Mouse (Mus musculus): ENCODE measurements around the gene Hdac11. TPM values are rescaled to one million over a fixed set of nuclear protein-coding genes. Genes with fewer than 3 reads are reported as not detected.

The Hdac11 gene
- polyA plus RNA-seq, 1 experiment from 2014 or later: 16.2 TPM

DNA sequence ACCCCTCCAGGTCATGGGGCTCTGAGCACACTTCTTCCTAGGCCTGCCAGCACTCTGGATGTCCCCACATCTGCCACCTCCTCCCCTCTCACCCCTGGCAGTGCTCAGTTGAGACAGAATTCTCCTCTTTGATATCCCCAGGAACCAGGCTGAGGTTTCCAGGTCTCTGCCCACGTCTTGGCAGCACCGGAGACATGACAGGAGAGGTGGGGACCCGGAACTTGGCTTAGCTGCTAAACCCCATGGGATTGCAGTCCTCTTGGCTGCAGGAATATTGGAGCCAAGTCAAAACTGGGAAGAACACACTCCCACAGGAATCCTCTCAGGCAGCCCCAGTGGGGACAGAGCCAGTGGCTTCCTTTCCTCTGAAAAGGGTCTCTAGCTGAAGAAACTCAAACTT lies 31.4 kb downstream of the Hdac11 start:
- Histone ChIP-seq H3K9me3 (replicated peaks; ENCODE audit: low read length) (no peaks in the 10 kb centered on the region), H3K36me3 (ENCODE audit: insufficient read depth, low read length) (no peaks in the 10 kb centered on the region), H3K9ac (ENCODE audit: low read depth, low read length) (no peak overlapping the region), H3K27ac (no peak overlapping the region), H3K4me1 (replicated peaks; ENCODE audit: insufficient read depth, low read length) (no peaks in the 10 kb centered on the region), H3K4me3 (replicated peaks; ENCODE audit: low read depth, low read length) (no peak overlapping the region), H3K4me2 (ENCODE audit: low read length) (no peak overlapping the region), H3K27me3 (ENCODE audit: insufficient read depth, low read length) (no peaks in the 10 kb centered on the region)
- no peak for DNase-seq (ENCODE audit: low spot score)
- no peak for TF ChIP-seq CTCF (IDR thresholded peaks at IDR 0.05; ENCODE audit: low read depth)
- WGBS: 62% methylated on average over 3 of the region's 3 CpGs
- no peak for ATAC-seq (replicated peaks; ENCODE audit: low FRiP score, low read depth)

DNA sequence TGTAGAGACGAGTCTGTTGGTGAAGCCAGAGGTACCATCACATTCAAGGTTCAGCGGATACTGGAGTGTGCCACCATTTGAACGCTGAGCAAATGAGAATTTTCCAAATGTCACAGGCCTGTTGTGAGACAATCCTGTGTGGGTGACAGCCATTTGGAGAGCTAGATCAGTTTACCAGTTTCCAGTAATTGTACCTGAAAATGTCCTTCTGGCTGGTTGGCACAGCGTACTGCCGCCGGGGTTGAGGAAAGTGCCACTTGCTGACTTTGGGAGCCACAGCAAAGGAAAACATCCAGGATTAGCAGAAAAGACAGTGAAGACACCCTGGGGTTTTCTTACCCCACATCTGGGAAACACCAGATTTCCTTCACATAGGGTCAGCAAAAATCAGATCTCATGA lies 33.5 kb downstream of the Hdac11 start:
- TF ChIP-seq CTCF (IDR thresholded peaks at IDR 0.05; ENCODE audit: low read depth): no peak
- DNase-seq (ENCODE audit: low spot score): no peak
- Histone ChIP-seq H3K36me3 (ENCODE audit: insufficient read depth, low read length) (no peaks in the 10 kb centered on the region), H3K4me2 (ENCODE audit: low read length) (no peak overlapping the region), H3K9me3 (replicated peaks; ENCODE audit: low read length) (no peaks in the 10 kb centered on the region), H3K27me3 (ENCODE audit: insufficient read depth, low read length) (no peaks in the 10 kb centered on the region), H3K4me1 (replicated peaks; ENCODE audit: insufficient read depth, low read length) (no peaks in the 10 kb centered on the region), H3K27ac (no peak overlapping the region), H3K4me3 (replicated peaks; ENCODE audit: low read depth, low read length) (no peak overlapping the region), H3K9ac (ENCODE audit: low read depth, low read length) (no peak overlapping the region)
- no peak for ATAC-seq (replicated peaks; ENCODE audit: low FRiP score, low read depth)
- WGBS: 86% methylated on average over 6 of the region's 6 CpGs

DNA sequence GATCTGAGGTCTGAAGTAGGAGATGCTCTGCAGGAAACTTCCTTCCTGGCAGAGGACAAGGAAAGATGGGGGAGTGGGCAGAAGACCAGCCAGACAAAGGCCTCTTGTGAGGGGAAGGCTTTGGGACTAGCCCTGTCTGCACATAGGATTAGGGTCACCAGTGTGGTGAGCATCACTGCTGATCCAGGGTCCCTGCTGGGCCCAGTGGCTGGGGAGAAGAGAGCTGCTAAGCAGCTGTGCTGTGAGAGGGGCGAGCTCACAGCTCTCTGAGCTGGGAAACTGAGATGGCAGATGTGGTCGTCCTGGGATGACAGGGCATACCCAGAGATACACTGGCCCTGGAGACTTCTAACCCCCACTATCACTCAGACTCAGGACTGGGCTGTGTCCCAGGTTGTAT lies 35.0 kb downstream of the Hdac11 start:
- Histone ChIP-seq H3K36me3 (ENCODE audit: insufficient read depth, low read length) (no peaks in the 10 kb centered on the region), H3K4me3 (replicated peaks; ENCODE audit: low read depth, low read length) (no peak overlapping the region), H3K9ac (ENCODE audit: low read depth, low read length) (no peak overlapping the region), H3K9me3 (replicated peaks; ENCODE audit: low read length) (no peaks in the 10 kb centered on the region), H3K4me1 (replicated peaks; ENCODE audit: insufficient read depth, low read length) (no peaks in the 10 kb centered on the region), H3K27me3 (ENCODE audit: insufficient read depth, low read length) (no peaks in the 10 kb centered on the region), H3K4me2 (ENCODE audit: low read length) (no peak overlapping the region), H3K27ac (no peak overlapping the region)
- no peak for ATAC-seq (replicated peaks; ENCODE audit: low FRiP score, low read depth)
- no peak for TF ChIP-seq CTCF (IDR thresholded peaks at IDR 0.05; ENCODE audit: low read depth)
- no peak for DNase-seq (ENCODE audit: low spot score)
- WGBS: 61% methylated on average over 2 of the region's 2 CpGs

DNA sequence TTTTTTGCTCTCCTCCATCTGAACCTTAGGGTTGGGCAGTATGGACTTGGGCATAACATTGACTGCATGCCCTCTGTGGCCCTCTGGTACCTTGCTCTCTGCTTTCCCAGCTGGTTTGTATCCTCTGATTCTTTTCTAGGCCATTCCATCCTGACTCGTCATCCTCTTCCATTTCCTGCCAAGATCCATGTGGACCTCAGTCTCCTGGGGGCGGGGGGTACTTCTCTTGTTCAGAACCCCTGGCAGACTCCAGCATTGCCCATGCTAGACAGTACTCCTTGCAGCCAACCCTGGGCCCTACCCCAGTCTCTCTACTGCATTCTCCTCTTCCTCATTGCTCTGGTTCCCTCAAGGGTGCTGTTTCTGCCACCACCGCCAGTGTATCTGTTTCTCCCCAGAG lies 36.0 kb downstream of the Hdac11 start:
- H3K4me2 ChIP-seq (ENCODE audit: low read length): no peak overlapping the region
- H3K9me3 ChIP-seq (replicated peaks; ENCODE audit: low read length): no peaks in the 10 kb centered on the region
- H3K9ac ChIP-seq (ENCODE audit: low read depth, low read length): no peak overlapping the region
- H3K36me3 ChIP-seq (ENCODE audit: insufficient read depth, low read length): no peaks in the 10 kb centered on the region
- no peak overlapping the region for H3K4me3 ChIP-seq (replicated peaks; ENCODE audit: low read depth, low read length)
- no peaks in the 10 kb centered on the region for H3K27me3 ChIP-seq (ENCODE audit: insufficient read depth, low read length)
- ATAC-seq (replicated peaks; ENCODE audit: low FRiP score, low read depth) (no peak), DNase-seq (ENCODE audit: low spot score) (no peak)
- no peaks in the 10 kb centered on the region for H3K4me1 ChIP-seq (replicated peaks; ENCODE audit: insufficient read depth, low read length)
- WGBS: 76% methylated on average over 3 of the region's 3 CpGs
- no peak for TF ChIP-seq CTCF (IDR thresholded peaks at IDR 0.05; ENCODE audit: low read depth)
- H3K27ac ChIP-seq: no peak overlapping the region

DNA sequence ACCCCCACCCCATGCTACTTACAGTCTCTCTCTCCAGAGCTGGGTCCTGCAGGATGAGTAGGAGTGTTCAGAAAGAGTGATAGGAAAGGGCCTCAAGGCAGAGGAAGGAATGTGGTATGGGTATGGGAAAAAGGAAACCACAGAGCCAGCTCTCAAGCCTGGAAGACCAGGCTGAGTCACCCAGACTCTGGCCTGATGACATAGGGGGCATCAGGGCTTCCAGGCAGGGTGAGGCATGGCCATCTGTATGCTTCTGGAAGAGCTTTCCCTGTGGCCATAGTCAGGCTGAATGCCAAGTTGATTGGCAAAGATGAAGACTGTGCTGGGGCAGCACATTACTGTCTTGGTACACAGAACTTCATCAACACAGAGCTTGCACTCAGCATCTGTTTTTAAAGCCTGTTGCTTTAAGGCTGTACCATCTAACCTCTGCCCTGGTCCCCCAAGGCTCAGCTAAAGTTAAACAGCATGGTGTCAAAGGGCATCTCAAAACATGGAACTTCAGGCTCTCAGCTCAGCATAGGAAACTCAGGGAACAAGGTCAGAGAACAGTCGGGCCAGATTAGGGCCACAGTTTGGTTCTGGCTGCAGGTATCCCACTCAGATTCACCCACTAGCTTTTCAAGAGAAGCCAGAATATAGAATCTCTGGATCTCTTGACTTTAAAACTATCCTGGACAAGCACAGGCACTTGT lies 36.5 kb downstream of the Hdac11 start:
- no peak for ATAC-seq (replicated peaks; ENCODE audit: low FRiP score, low read depth)
- 46% methylated on average over 1 of the region's 1 CpGs for WGBS
- Histone ChIP-seq H3K9me3 (replicated peaks; ENCODE audit: low read length) (no peaks in the 10 kb centered on the region), H3K4me2 (ENCODE audit: low read length) (no peak overlapping the region), H3K4me1 (replicated peaks; ENCODE audit: insufficient read depth, low read length) (no peaks in the 10 kb centered on the region), H3K4me3 (replicated peaks; ENCODE audit: low read depth, low read length) (no peak overlapping the region), H3K36me3 (ENCODE audit: insufficient read depth, low read length) (no peaks in the 10 kb centered on the region), H3K27ac (no peak overlapping the region), H3K9ac (ENCODE audit: low read depth, low read length) (no peak overlapping the region), H3K27me3 (ENCODE audit: insufficient read depth, low read length) (no peaks in the 10 kb centered on the region)
- no peak for TF ChIP-seq CTCF (IDR thresholded peaks at IDR 0.05; ENCODE audit: low read depth)
- DNase-seq (ENCODE audit: low spot score): no peak

DNA sequence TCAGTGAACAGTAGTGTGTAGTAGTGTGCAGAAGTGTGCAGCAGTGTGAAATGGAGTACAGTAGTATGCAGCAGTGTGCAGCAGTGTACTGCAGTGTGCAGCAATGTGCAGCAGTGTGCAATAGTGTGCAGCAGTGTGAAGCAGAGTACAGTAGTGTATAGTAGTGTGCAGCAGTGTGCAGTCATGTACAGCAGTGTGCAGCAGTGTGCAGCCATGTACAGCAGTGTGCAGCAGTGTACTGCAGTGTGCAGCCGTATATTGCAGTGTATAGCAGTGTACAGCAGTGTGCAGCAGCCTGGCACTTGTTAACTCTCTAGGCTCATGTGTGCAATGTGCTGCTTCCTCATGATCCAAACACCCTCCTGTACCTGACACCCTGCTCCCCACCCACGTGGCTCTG lies 42.0 kb downstream of the Hdac11 start:
- no peak for ATAC-seq (replicated peaks; ENCODE audit: low FRiP score, low read depth)
- Histone ChIP-seq H3K27ac (no peak overlapping the region), H3K27me3 (ENCODE audit: insufficient read depth, low read length) (no peaks in the 10 kb centered on the region), H3K36me3 (ENCODE audit: insufficient read depth, low read length) (no peaks in the 10 kb centered on the region), H3K4me1 (replicated peaks; ENCODE audit: insufficient read depth, low read length) (no peaks in the 10 kb centered on the region), H3K4me2 (ENCODE audit: low read length) (no peak overlapping the region), H3K9ac (ENCODE audit: low read depth, low read length) (no peak overlapping the region), H3K4me3 (replicated peaks; ENCODE audit: low read depth, low read length) (no peak overlapping the region), H3K9me3 (replicated peaks; ENCODE audit: low read length) (no peaks in the 10 kb centered on the region)
- no peak for TF ChIP-seq CTCF (IDR thresholded peaks at IDR 0.05; ENCODE audit: low read depth)
- WGBS: 48% methylated on average over 2 of the region's 2 CpGs
- no peak for DNase-seq (ENCODE audit: low spot score)
